Mouse (Mus musculus) kidney, adult 2 months (tissue): Measurements from ENCODE around the gene Myh7b.

ENCODE experiments used
- CTCF ChIP-seq: fragments of 200-500 bp; conservative IDR thresholded peaks from 2 replicates; pipeline ENCODE4 v1.5.1; 2011; ENCODE audit warnings: low read depth, mild to moderate bottlenecking, control low read depth, low read length, moderate library complexity, mixed read lengths; ENCODE audit not compliant: insufficient read depth, insufficient read length
- POLR2A ChIP-seq: fragments of 200-500 bp; IDR thresholded peaks from one replicate; pipeline ENCODE4 v1.6.1; 2011; ENCODE audit warnings: low read depth, low read length, control low read depth

- TF ChIP-seq CTCF: no peak
- no peak for TF ChIP-seq POLR2A
Measured at GRCm38 (mm10) chr2:155576656-155577055, 34.4 kb upstream of the Myh7b start.
